Mouse (Mus musculus): Measurements from ENCODE around the gene Mmachc. TPM values are rescaled to one million over a fixed set of nuclear protein-coding genes. Genes with fewer than 3 reads are reported as not detected.
"Not testable (repeated sequence)": the region's sequence is repeated elsewhere in the genome, so short reads cannot be mapped to it uniquely, and the experiment has no call there.

The Mmachc gene
- polyA plus RNA-seq, 1 experiment: 17.2 TPM

- Histone ChIP-seq H3K36me3 (ENCODE audit: control insufficient read depth, insufficient read depth) (no peaks in the 10 kb centered on the region), H3K4me3 (no peak overlapping the region), H3K79me2 (ENCODE audit: control insufficient read depth, insufficient read depth) (no peaks in the 10 kb centered on the region), H3K4me2 (ENCODE audit: low read depth) (peak overlapping the region; percentile 20), H3ac (ENCODE audit: control insufficient read depth, insufficient read length) (no peak overlapping the region), H3K27me3 (ENCODE audit: control insufficient read depth, insufficient read depth, insufficient read length) (no peaks in the 10 kb centered on the region)
- TF ChIP-seq MYOG (IDR thresholded peaks at IDR 0.05; ENCODE audit: control insufficient read depth in 1 of 3, insufficient read depth in 1 of 3, insufficient read length in 2 of 3, low read depth in 2 of 3) (no peak), REST (IDR thresholded peaks at IDR 0.05; ENCODE audit: insufficient read depth, insufficient read length) (no peak), TCF3 (IDR thresholded peaks at IDR 0.05; ENCODE audit: insufficient read length, low read depth) (no peak), CEBPB (IDR thresholded peaks at IDR 0.05; ENCODE audit: insufficient read depth, poor library complexity, severe bottlenecking) (peak; percentile 25; the same call in 1 of the 2 replicates), MAX (IDR thresholded peaks at IDR 0.05; ENCODE audit: low read depth) (no peak), USF1 (IDR thresholded peaks at IDR 0.05; ENCODE audit: low read depth) (peak; percentile 65), POLR2AphosphoS2 (IDR thresholded peaks at IDR 0.05; ENCODE audit: insufficient read length, low read depth) (no peak), POLR2A (IDR thresholded peaks at IDR 0.05; ENCODE audit: insufficient read length, low read depth) (no peak)
Measured at GRCm38 (mm10) chr4:116668145-116668544, 40.1 kb downstream of the Mmachc start.

- Histone ChIP-seq H3K4me3 (no peak overlapping the region), H3K27me3 (ENCODE audit: control insufficient read depth, insufficient read depth, insufficient read length) (no peaks in the 10 kb centered on the region), H3K4me2 (ENCODE audit: low read depth) (peak overlapping the region; percentile 26), H3K79me2 (ENCODE audit: control insufficient read depth, insufficient read depth) (no peaks in the 10 kb centered on the region), H3K36me3 (ENCODE audit: control insufficient read depth, insufficient read depth) (no peaks in the 10 kb centered on the region), H3ac (ENCODE audit: control insufficient read depth, insufficient read length) (no peak overlapping the region)
- TF ChIP-seq TCF12 (IDR thresholded peaks at IDR 0.05; ENCODE audit: insufficient read depth, poor library complexity, severe bottlenecking): peak; percentile 16
- TF ChIP-seq TCF3 (IDR thresholded peaks at IDR 0.05; ENCODE audit: insufficient read length, low read depth): peak; percentile 59
- TF ChIP-seq MYOD1 (IDR thresholded peaks at IDR 0.05; ENCODE audit: control insufficient read depth in 1 of 3, insufficient read length in 2 of 3, low read depth in 2 of 3): peak; percentile 73 to 94 (median 82)
- TF ChIP-seq MYOG (IDR thresholded peaks at IDR 0.05; ENCODE audit: control insufficient read depth in 1 of 3, insufficient read depth in 1 of 3, insufficient read length in 2 of 3, low read depth in 2 of 3): peak in 2 of 3 experiments; percentile 81 to 85
- TF ChIP-seq USF1 (IDR thresholded peaks at IDR 0.05; ENCODE audit: low read depth): no peak
- no peak for TF ChIP-seq REST (IDR thresholded peaks at IDR 0.05; ENCODE audit: insufficient read depth, insufficient read length)
- TF ChIP-seq CEBPB (IDR thresholded peaks at IDR 0.05; ENCODE audit: insufficient read depth, poor library complexity, severe bottlenecking): no peak
- no peak for TF ChIP-seq MAX (IDR thresholded peaks at IDR 0.05; ENCODE audit: low read depth)
- no peak for TF ChIP-seq POLR2AphosphoS2 (IDR thresholded peaks at IDR 0.05; ENCODE audit: insufficient read length, low read depth)
- TF ChIP-seq SRF (IDR thresholded peaks at IDR 0.05; ENCODE audit: control insufficient read depth, insufficient read length, low read depth): no peak
- no peak for TF ChIP-seq POLR2A (IDR thresholded peaks at IDR 0.05; ENCODE audit: insufficient read length, low read depth)
- TF ChIP-seq E2F4 (IDR thresholded peaks at IDR 0.05; ENCODE audit: insufficient read depth): no peak
Measured at GRCm38 (mm10) chr4:116666625-116667024, 41.6 kb downstream of the Mmachc start.

- no peak for TF ChIP-seq E2F4 (IDR thresholded peaks at IDR 0.05; ENCODE audit: insufficient read depth)
- TF ChIP-seq USF1 (IDR thresholded peaks at IDR 0.05; ENCODE audit: low read depth): no peak
- TF ChIP-seq SRF (IDR thresholded peaks at IDR 0.05; ENCODE audit: control insufficient read depth, insufficient read length, low read depth): no peak
- no peaks in the 10 kb centered on the region for H3K27me3 ChIP-seq (ENCODE audit: control insufficient read depth, insufficient read depth, insufficient read length)
- H3K4me2 ChIP-seq (ENCODE audit: low read depth): no peak overlapping the region
- H3ac ChIP-seq (ENCODE audit: control insufficient read depth, insufficient read length): no peak overlapping the region
- no peaks in the 10 kb centered on the region for H3K79me2 ChIP-seq (ENCODE audit: control insufficient read depth, insufficient read depth)
- no peak overlapping the region for H3K4me3 ChIP-seq
- H3K36me3 ChIP-seq (ENCODE audit: control insufficient read depth, insufficient read depth): no peaks in the 10 kb centered on the region
Measured at GRCm38 (mm10) chr4:116661998-116662397, 46.2 kb downstream of the Mmachc start.

GRCm38 (mm10) chr4:116660829-116661228 lies 47.4 kb downstream of the Mmachc start:
- H3K79me2 ChIP-seq (ENCODE audit: control insufficient read depth, insufficient read depth): no peaks in the 10 kb centered on the region
- H3K36me3 ChIP-seq (ENCODE audit: control insufficient read depth, insufficient read depth): no peaks in the 10 kb centered on the region
- peak overlapping the region; percentile 24 for H3K4me2 ChIP-seq (ENCODE audit: low read depth)
- no peak overlapping the region for H3K4me3 ChIP-seq
- no peaks in the 10 kb centered on the region for H3K27me3 ChIP-seq (ENCODE audit: control insufficient read depth, insufficient read depth, insufficient read length)
- no peak for TF ChIP-seq TCF12 (IDR thresholded peaks at IDR 0.05; ENCODE audit: insufficient read depth, poor library complexity, severe bottlenecking)
- no peak for TF ChIP-seq TCF3 (IDR thresholded peaks at IDR 0.05; ENCODE audit: insufficient read length, low read depth)
- no peak for TF ChIP-seq E2F4 (IDR thresholded peaks at IDR 0.05; ENCODE audit: insufficient read depth)
- no peak for TF ChIP-seq POLR2AphosphoS2 (IDR thresholded peaks at IDR 0.05; ENCODE audit: insufficient read length, low read depth)
- TF ChIP-seq CEBPB (IDR thresholded peaks at IDR 0.05; ENCODE audit: insufficient read depth, poor library complexity, severe bottlenecking): no peak
- no peak for TF ChIP-seq MYOD1 (IDR thresholded peaks at IDR 0.05; ENCODE audit: control insufficient read depth in 1 of 3, insufficient read length in 2 of 3, low read depth in 2 of 3)
- TF ChIP-seq MAX (IDR thresholded peaks at IDR 0.05; ENCODE audit: low read depth): no peak
- no peak for TF ChIP-seq MYOG (IDR thresholded peaks at IDR 0.05; ENCODE audit: control insufficient read depth in 1 of 3, insufficient read depth in 1 of 3, insufficient read length in 2 of 3, low read depth in 2 of 3)
- no peak for TF ChIP-seq REST (IDR thresholded peaks at IDR 0.05; ENCODE audit: insufficient read depth, insufficient read length)
- TF ChIP-seq USF1 (IDR thresholded peaks at IDR 0.05; ENCODE audit: low read depth): no peak
- TF ChIP-seq POLR2A (IDR thresholded peaks at IDR 0.05; ENCODE audit: insufficient read length, low read depth): no peak
- no peak for TF ChIP-seq SRF (IDR thresholded peaks at IDR 0.05; ENCODE audit: control insufficient read depth, insufficient read length, low read depth)
- H3ac ChIP-seq (ENCODE audit: control insufficient read depth, insufficient read length): no peak overlapping the region

GRCm38 (mm10) chr4:116659916-116660315 lies 48.3 kb downstream of the Mmachc start:
- not testable (repeated sequence) for H3K79me2 ChIP-seq (ENCODE audit: control insufficient read depth, insufficient read depth); H3K4me3 ChIP-seq; H3ac ChIP-seq (ENCODE audit: control insufficient read depth, insufficient read length); H3K27me3 ChIP-seq (ENCODE audit: control insufficient read depth, insufficient read depth, insufficient read length); H3K36me3 ChIP-seq (ENCODE audit: control insufficient read depth, insufficient read depth)
- H3K4me2 ChIP-seq (ENCODE audit: low read depth): peak overlapping the region; percentile 16
